Mouse (Mus musculus) kidney, adult 2 months (tissue): ENCODE measurements around the gene Mark4.

Experiments used
- CTCF ChIP-seq: fragments of 200-500 bp; conservative IDR thresholded peaks from 2 replicates; pipeline ENCODE4 v1.5.1; 2011; ENCODE audit warnings: low read depth, mild to moderate bottlenecking, control low read depth, low read length, moderate library complexity, mixed read lengths; ENCODE audit not compliant: insufficient read depth, insufficient read length
- POLR2A ChIP-seq: fragments of 200-500 bp; IDR thresholded peaks from one replicate; pipeline ENCODE4 v1.6.1; 2011; ENCODE audit warnings: low read depth, low read length, control low read depth

DNA sequence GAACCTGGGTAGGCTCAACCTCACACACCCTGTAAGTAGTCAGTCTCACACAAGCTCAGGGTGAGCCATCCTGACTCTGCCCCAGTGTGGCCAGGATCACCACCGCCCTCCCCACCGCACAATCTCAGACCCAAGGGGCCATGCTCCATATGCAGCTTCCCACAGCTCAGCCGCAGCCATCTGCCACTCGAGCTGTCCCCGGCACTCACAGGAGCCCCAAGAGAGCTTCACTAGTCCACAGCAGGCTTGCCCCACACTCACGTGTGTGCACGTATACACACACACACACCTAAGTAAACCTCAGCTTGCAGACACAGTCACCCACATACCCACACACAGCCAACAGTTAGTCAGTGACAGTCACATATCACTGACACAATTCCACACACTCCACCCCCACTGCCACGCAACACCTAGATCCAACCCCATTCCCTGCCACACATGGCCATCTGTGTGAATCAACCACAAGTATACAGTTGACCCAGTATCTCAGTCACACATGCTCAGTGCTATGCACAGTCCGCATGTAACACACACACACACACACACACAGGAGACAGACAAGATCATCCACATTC lies 56.0 kb downstream of the Mark4 start:
- TF ChIP-seq CTCF: no peak
- no peak for TF ChIP-seq POLR2A
